ENCODE assay signal across 8 mouse cellular contexts in genomic region chrX:38237731-38238130, GRCm38 (mm10). TPM values are rescaled to one million over a fixed set of nuclear protein-coding genes. Genes with fewer than 3 reads are reported as not detected.
DNase-seq lines count a peak whose midpoint lies in the region; ATAC-seq and TF ChIP-seq lines count a peak whose summit lies in the region.

No protein-coding gene starts in this region.

- WGBS in forebrain, postnatal 0 days = 40% methylated on average over 2 of the region's 2 CpGs
- WGBS in forebrain, embryonic 15.5 days = 32% methylated on average over 2 of the region's 2 CpGs
- WGBS in midbrain, embryonic 10.5 days = 32% methylated on average over 2 of the region's 2 CpGs
- 27% methylated on average over 2 of the region's 2 CpGs for WGBS in midbrain, embryonic 16.5 days

- no peak overlapping the region for H3K4me2 ChIP-seq in forebrain, postnatal 0 days (ENCODE audit: low read depth)
- no peak overlapping the region for H3K4me2 ChIP-seq in forebrain, embryonic 15.5 days (replicated peaks)
- H3K4me2 ChIP-seq in midbrain, embryonic 16.5 days (ENCODE audit: low read length) = no peak overlapping the region

- DNase-seq in forebrain, postnatal 0 days = peak; percentile 46
- DNase-seq in midbrain, embryonic 10.5 days (ENCODE audit: low spot score) = peak; percentile 29
- DNase-seq in adrenal gland, adult 18-20 months (ENCODE audit: low spot score in 2 of 2) = peak; percentile 49 to 65
- DNase-seq in layer of hippocampus, adult 9-10 months (ENCODE audit: low spot score) = peak; percentile 22
- DNase-seq in spleen, adult 12 weeks (ENCODE audit: low spot score) = peak; percentile 10
- DNase-seq in frontal cortex, postnatal 10 days (ENCODE audit: low spot score in 2 of 2) = no peak

- no peak overlapping the region for H3K27ac ChIP-seq in forebrain, postnatal 0 days (ENCODE audit: low read depth, low read length)
- no peak overlapping the region for H3K27ac ChIP-seq in forebrain, embryonic 15.5 days (replicated peaks)
- H3K27ac ChIP-seq in midbrain, embryonic 10.5 days (replicated peaks) = no peak overlapping the region
- no peak overlapping the region for H3K27ac ChIP-seq in midbrain, embryonic 16.5 days (ENCODE audit: low read length)

- no peaks in the 10 kb centered on the region for H3K27me3 ChIP-seq in forebrain, postnatal 0 days (ENCODE audit: insufficient read depth, low read length)
- no peaks in the 10 kb centered on the region for H3K27me3 ChIP-seq in forebrain, embryonic 15.5 days
- no peaks in the 10 kb centered on the region for H3K27me3 ChIP-seq in midbrain, embryonic 10.5 days (ENCODE audit: low read depth, poor library complexity, severe bottlenecking)
- H3K27me3 ChIP-seq in midbrain, embryonic 16.5 days (ENCODE audit: control insufficient read depth, insufficient read depth, low read depth, low read length) = no peaks in the 10 kb centered on the region

- peak; percentile 66 for TF ChIP-seq CTCF in forebrain, postnatal 0 days (IDR thresholded peaks at IDR 0.05; ENCODE audit: low read depth)

- no peak overlapping the region for H3K9ac ChIP-seq in forebrain, postnatal 0 days
- no peak overlapping the region for H3K9ac ChIP-seq in forebrain, embryonic 15.5 days (replicated peaks)
- no peak overlapping the region for H3K9ac ChIP-seq in midbrain, embryonic 16.5 days (ENCODE audit: low read depth, low read length)

- no peak for ATAC-seq in forebrain, postnatal 0 days
- no peak for ATAC-seq in forebrain, embryonic 15.5 days (replicated peaks)
- ATAC-seq in midbrain, embryonic 16.5 days = no peak

- H3K36me3 ChIP-seq in forebrain, postnatal 0 days (ENCODE audit: insufficient read depth) = no peaks in the 10 kb centered on the region
- H3K36me3 ChIP-seq in forebrain, embryonic 15.5 days = no peaks in the 10 kb centered on the region
- H3K36me3 ChIP-seq in midbrain, embryonic 10.5 days = no peaks in the 10 kb centered on the region
- H3K36me3 ChIP-seq in midbrain, embryonic 16.5 days (ENCODE audit: control insufficient read depth, insufficient read depth, low read length) = no peaks in the 10 kb centered on the region

- H3K4me1 ChIP-seq in forebrain, postnatal 0 days (ENCODE audit: insufficient read depth) = no peaks in the 10 kb centered on the region
- H3K4me1 ChIP-seq in forebrain, embryonic 15.5 days = no peaks in the 10 kb centered on the region
- H3K4me1 ChIP-seq in midbrain, embryonic 10.5 days = no peaks in the 10 kb centered on the region; the same call in 1 of the 2 replicates
- H3K4me1 ChIP-seq in midbrain, embryonic 16.5 days (ENCODE audit: control insufficient read depth, insufficient read depth, low read length) = no peaks in the 10 kb centered on the region

- H3K4me3 ChIP-seq in forebrain, postnatal 0 days (ENCODE audit: low read depth, low read length) = no peak overlapping the region
- H3K4me3 ChIP-seq in forebrain, embryonic 15.5 days = no peak overlapping the region
- no peak overlapping the region for H3K4me3 ChIP-seq in midbrain, embryonic 10.5 days
- H3K4me3 ChIP-seq in midbrain, embryonic 16.5 days (ENCODE audit: low read depth, low read length) = no peak overlapping the region

- no peaks in the 10 kb centered on the region for H3K9me3 ChIP-seq in forebrain, postnatal 0 days (ENCODE audit: low read length)
- no peaks in the 10 kb centered on the region for H3K9me3 ChIP-seq in forebrain, embryonic 15.5 days
- H3K9me3 ChIP-seq in midbrain, embryonic 10.5 days (replicated peaks) = no peaks in the 10 kb centered on the region
- no peaks in the 10 kb centered on the region for H3K9me3 ChIP-seq in midbrain, embryonic 16.5 days (replicated peaks; ENCODE audit: control insufficient read depth, low read length, poor library complexity, severe bottlenecking)

RNA-seq across cellular contexts. Expression of gene Tmem255a, which starts 14.5 kb away (rescaled TPM):
- 12.1 and 20.7 TPM in 2 replicates for total RNA-seq in forebrain, postnatal 0 days (2014; rRNA removed)
- polyA plus RNA-seq in forebrain, postnatal 0 days (2015; fragmentation: Nextera tagmentation; extraction: Ambion mirVana) = 13.0 and 17.5 TPM in 2 replicates
- 11.5 and 13.2 TPM in 2 replicates for polyA plus RNA-seq in forebrain, embryonic 15.5 days (2015; fragmentation: Nextera tagmentation; extraction: Ambion mirVana)
- polyA plus RNA-seq in midbrain, embryonic 10.5 days (2016; fragmentation: Nextera tagmentation; extraction: Ambion mirVana) = 11.2 and 11.9 TPM in 2 replicates
- polyA plus RNA-seq in midbrain, embryonic 16.5 days (2015; fragmentation: Nextera tagmentation; extraction: Ambion mirVana) = 24.1 and 24.4 TPM in 2 replicates
- total RNA-seq in adrenal gland, adult 18-20 months (2021) = 10 to 100 TPM; 20.4 to 38.1 TPM

RNA-seq across cellular contexts. Expression of gene Zbtb33, which starts 48.1 kb away (rescaled TPM):
- 32.4 and 37.7 TPM in 2 replicates for total RNA-seq in forebrain, postnatal 0 days (2014; rRNA removed)
- 4.2 and 4.8 TPM in 2 replicates for polyA plus RNA-seq in forebrain, postnatal 0 days (2015; fragmentation: Nextera tagmentation; extraction: Ambion mirVana)
- 5.4 and 5.9 TPM in 2 replicates for polyA plus RNA-seq in forebrain, embryonic 15.5 days (2015; fragmentation: Nextera tagmentation; extraction: Ambion mirVana)
- polyA plus RNA-seq in midbrain, embryonic 10.5 days (2016; fragmentation: Nextera tagmentation; extraction: Ambion mirVana) = 2.7 and 3.8 TPM in 2 replicates
- 3.4 and 4.6 TPM in 2 replicates for polyA plus RNA-seq in midbrain, embryonic 16.5 days (2015; fragmentation: Nextera tagmentation; extraction: Ambion mirVana)
- total RNA-seq in adrenal gland, adult 18-20 months (2021) = 10 to 100 TPM; 28.0 to 36.1 TPM

Comparison
In these comparisons a context has a peak if more than half of its experiments do, and no peak if none do; other contexts are left out.
1. DNase-seq: peak in forebrain, postnatal 0 days (single experiment), midbrain, embryonic 10.5 days (single experiment), adrenal gland, adult 18-20 months (2 of 2), layer of hippocampus, adult 9-10 months (single experiment) and spleen, adult 12 weeks (single experiment); none in frontal cortex, postnatal 10 days (0 of 2).